Mouse (Mus musculus): ENCODE measurements around the gene Utrn.

DNA sequence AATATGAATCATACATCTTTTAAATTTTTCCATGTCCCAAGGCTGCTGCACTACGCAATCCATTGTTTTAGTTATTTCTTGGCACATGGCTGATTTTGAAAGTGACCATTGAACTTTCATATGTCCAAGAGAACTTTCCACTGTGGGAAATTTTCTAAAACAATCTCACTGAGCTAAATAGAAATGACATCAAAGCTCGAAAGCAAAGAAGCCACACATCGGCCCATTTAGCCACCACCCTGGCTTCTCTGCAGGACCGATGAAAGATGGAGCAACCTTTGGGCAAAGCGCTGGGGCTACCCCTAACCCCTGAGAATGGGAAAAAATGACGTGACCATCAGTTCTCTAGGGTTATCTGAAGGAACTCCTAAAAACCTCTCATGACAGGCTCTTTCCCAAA is 52.6 kb downstream of the Utrn start:
- TF ChIP-seq POLR2A (IDR thresholded peaks at IDR 0.05; ENCODE audit: insufficient read length, low read depth) (no peak), E2F4 (IDR thresholded peaks at IDR 0.05; ENCODE audit: insufficient read depth) (no peak), TCF12 (IDR thresholded peaks at IDR 0.05; ENCODE audit: insufficient read depth, poor library complexity, severe bottlenecking) (no peak), POLR2AphosphoS2 (IDR thresholded peaks at IDR 0.05; ENCODE audit: insufficient read length, low read depth) (no peak), MYOG (IDR thresholded peaks at IDR 0.05; ENCODE audit: control insufficient read depth in 1 of 3, insufficient read depth in 1 of 3, insufficient read length in 2 of 3, low read depth in 2 of 3) (no peak), REST (IDR thresholded peaks at IDR 0.05; ENCODE audit: insufficient read depth, insufficient read length) (no peak), MAX (IDR thresholded peaks at IDR 0.05; ENCODE audit: low read depth) (no peak), MYOD1 (IDR thresholded peaks at IDR 0.05; ENCODE audit: control insufficient read depth in 1 of 3, insufficient read length in 2 of 3, low read depth in 2 of 3) (no peak)

Data from myocyte (in vitro differentiated cells).